In genomic region chr8:89040751-89041420, GRCm38 (mm10) we compare ENCODE assay signal across 8 mouse cellular contexts. TPM values are rescaled to one million over a fixed set of nuclear protein-coding genes. Genes with fewer than 3 reads are reported as not detected.
DNase-seq lines count a peak whose midpoint lies in the region; ATAC-seq and TF ChIP-seq lines count a peak whose summit lies in the region.

No protein-coding gene starts in this region.

- H3K4me1 ChIP-seq in heart, embryonic 15.5 days (replicated peaks) = peaks cover 43% of the 10 kb centered on the region
- no peaks in the 10 kb centered on the region for H3K4me1 ChIP-seq in embryonic fibroblast, embryonic 13.5 days (ENCODE audit: control insufficient read depth, insufficient read depth, low read length)
- H3K4me1 ChIP-seq in kidney, embryonic 15.5 days = peaks cover 30% of the 10 kb centered on the region
- H3K4me1 ChIP-seq in midbrain, embryonic 15.5 days = peaks cover 48% of the 10 kb centered on the region
- peaks cover 3% of the 10 kb centered on the region; the same call in 1 of the 2 replicates for H3K4me1 ChIP-seq in lung, adult 2 months (ENCODE audit: control insufficient read depth, insufficient read depth, low read length)

- ATAC-seq in heart, embryonic 15.5 days (replicated peaks; ENCODE audit: insufficient number of reproducible peaks, insufficient read depth, low FRiP score, low read depth) = no peak
- ATAC-seq in kidney, embryonic 15.5 days (replicated peaks; ENCODE audit: low FRiP score) = no peak
- ATAC-seq in midbrain, embryonic 15.5 days (replicated peaks) = no peak
- ATAC-seq in granulocyte monocyte progenitor cell, adult 5-6 weeks (replicated peaks; ENCODE audit: poor library complexity, severe bottlenecking) = no peak

- peaks cover 71% of the 10 kb centered on the region for H3K27me3 ChIP-seq in heart, embryonic 15.5 days
- peaks cover 38% of the 10 kb centered on the region for H3K27me3 ChIP-seq in kidney, embryonic 15.5 days
- H3K27me3 ChIP-seq in midbrain, embryonic 15.5 days (replicated peaks) = peaks cover 36% of the 10 kb centered on the region

- no peak for DNase-seq in heart, adult 9 months (ENCODE audit: low spot score in 2 of 2)
- DNase-seq in Muller cell, postnatal 12 days (ENCODE audit: inconsistent ontology term) = no peak
- DNase-seq in lung, adult 2 months = no peak

- WGBS in heart, embryonic 15.5 days = 8% methylated on average over 39 of the region's 40 CpGs
- WGBS in kidney, embryonic 15.5 days = 4% methylated on average over 40 of the region's 40 CpGs
- 2% methylated on average over 40 of the region's 40 CpGs for WGBS in midbrain, embryonic 15.5 days
- WGBS in lung, adult 2 months = 11% methylated on average over 38 of the region's 40 CpGs

- TF ChIP-seq POLR2A in embryonic fibroblast, embryonic 13.5 days (IDR thresholded peaks at IDR 0.05; ENCODE audit: low read depth, low read length) = no peak
- no peak for TF ChIP-seq POLR2A in lung, adult 2 months (IDR thresholded peaks at IDR 0.05; ENCODE audit: borderline replicate concordance, extremely low read depth, low read depth, low read length)

- no peaks in the 10 kb centered on the region for H3K9me3 ChIP-seq in heart, embryonic 15.5 days (replicated peaks)
- H3K9me3 ChIP-seq in kidney, embryonic 15.5 days (replicated peaks) = no peaks in the 10 kb centered on the region
- no peaks in the 10 kb centered on the region for H3K9me3 ChIP-seq in midbrain, embryonic 15.5 days

- peak overlapping the region; percentile 96 for H3K4me2 ChIP-seq in heart, embryonic 15.5 days
- H3K4me2 ChIP-seq in kidney, embryonic 15.5 days = peak overlapping the region; percentile 76
- H3K4me2 ChIP-seq in midbrain, embryonic 15.5 days = peak overlapping the region; percentile 75

- no peak for TF ChIP-seq CTCF in embryonic fibroblast, embryonic 13.5 days (IDR thresholded peaks at IDR 0.05; ENCODE audit: borderline replicate concordance, insufficient read depth, low read length)
- TF ChIP-seq CTCF in lung, adult 2 months (IDR thresholded peaks at IDR 0.05; ENCODE audit: insufficient read depth, low read length) = no peak

- H3K4me3 ChIP-seq in heart, embryonic 15.5 days = peak overlapping the region; percentile 63
- peak overlapping the region; percentile 23 for H3K4me3 ChIP-seq in embryonic fibroblast, embryonic 13.5 days (ENCODE audit: insufficient read depth, low read length)
- peak overlapping the region; percentile 75 for H3K4me3 ChIP-seq in kidney, embryonic 15.5 days (replicated peaks)
- H3K4me3 ChIP-seq in midbrain, embryonic 15.5 days = peak overlapping the region; percentile 52
- no peak overlapping the region for H3K4me3 ChIP-seq in lung, adult 2 months (replicated peaks; ENCODE audit: extremely low read depth, low read depth, low read length)

- peak overlapping the region; percentile 63 for H3K9ac ChIP-seq in heart, embryonic 15.5 days
- H3K9ac ChIP-seq in kidney, embryonic 15.5 days = peak overlapping the region; percentile 90
- peak overlapping the region; percentile 52 for H3K9ac ChIP-seq in midbrain, embryonic 15.5 days

- H3K36me3 ChIP-seq in heart, embryonic 15.5 days = no peaks in the 10 kb centered on the region
- H3K36me3 ChIP-seq in kidney, embryonic 15.5 days = no peaks in the 10 kb centered on the region
- H3K36me3 ChIP-seq in midbrain, embryonic 15.5 days (replicated peaks) = no peaks in the 10 kb centered on the region

- H3K27ac ChIP-seq in heart, embryonic 15.5 days = peak overlapping the region; percentile 77
- H3K27ac ChIP-seq in embryonic fibroblast, embryonic 13.5 days (ENCODE audit: insufficient read depth, low read length) = no peak overlapping the region
- peak overlapping the region; percentile 99 for H3K27ac ChIP-seq in kidney, embryonic 15.5 days
- peak overlapping the region; percentile 83 for H3K27ac ChIP-seq in midbrain, embryonic 15.5 days

RNA-seq across cellular contexts. Expression of gene Sall1, which starts 3.1 kb away (rescaled TPM):
- 2.5 and 3.6 TPM in 2 replicates for polyA plus RNA-seq in heart, embryonic 15.5 days (2015; fragmentation: Nextera tagmentation; extraction: Ambion mirVana)
- polyA plus RNA-seq in embryonic fibroblast, embryonic 13.5 days (2011; ENCODE audit: insufficient read length, low read depth, missing spikeins) = 0.52 and 0.74 TPM in 2 replicates
- polyA plus RNA-seq in kidney, embryonic 15.5 days (2015; fragmentation: Nextera tagmentation; extraction: Ambion mirVana) = 42.4 TPM in 2 replicates
- 6.6 and 6.8 TPM in 2 replicates for polyA plus RNA-seq in midbrain, embryonic 15.5 days (2015; fragmentation: Nextera tagmentation; extraction: Ambion mirVana)
- not detected in 2 replicates for total RNA-seq in granulocyte monocyte progenitor cell, adult 5-6 weeks (2014; fragmentation: Nextera tagmentation)
- total RNA-seq in granulocyte monocyte progenitor cell, adult 5-6 weeks (2017) = not detected in 2 replicates
- 0.27 and 0.36 TPM in 2 replicates for polyA plus RNA-seq in lung, adult 2 months (2012; rRNA removed)
